Mouse (Mus musculus) lung, postnatal 0 days (tissue): ENCODE measurements around the gene Cds2.

Source experiments
- CTCF ChIP-seq: IDR thresholded peaks from 2 replicates; pipeline ENCODE4 v1.5.1; 2016; ENCODE audit warnings: antibody characterized with exemption, mild to moderate bottlenecking
- EP300 ChIP-seq: IDR thresholded peaks from 2 replicates; pipeline ENCODE4 v1.6.1; 2016; ENCODE audit warnings: antibody characterized with exemption, mild to moderate bottlenecking, control low read depth

- TF ChIP-seq CTCF (no peak), EP300 (no peak)
These were observed 74.3 kb downstream of the Cds2 start for GRCm38 (mm10) chr2:132337202-132337601.
